In genomic region chr3:107624424-107624823, GRCm38 (mm10) we compare ENCODE assay signal across 27 mouse cellular contexts. TPM values are rescaled to one million over a fixed set of nuclear protein-coding genes. Genes with fewer than 3 reads are reported as not detected.
DNase-seq lines count a peak whose midpoint lies in the region; TF ChIP-seq lines count a peak whose summit lies in the region.
"Had no signal": no experiment of that assay in that cellular context is flagged by ENCODE, and none has a peak within 500 bp of the region (broad histone marks: within the 10 kb centered on the region; RNA-seq: fewer than 3 reads in every experiment).

No protein-coding gene starts in this region.

- intact Hi-C loops in heart, adult 2 months (cut with DNase I): no loop called here

- TF ChIP-seq EP300 in heart, adult 2 months (IDR thresholded peaks at IDR 0.05; ENCODE audit: insufficient read depth, low read depth, low read length): no peak

- WGBS in heart, adult 2 months: 93% methylated on average over 8 of the region's 8 CpGs

- TF ChIP-seq POLR2A in heart, adult 2 months (IDR thresholded peaks at IDR 0.05; ENCODE audit: insufficient read depth, low read depth, low read length): no peak

- H3K36me3 ChIP-seq in heart, adult 2 months (ENCODE audit: control insufficient read depth, insufficient read depth, low read length): 0 out of 2 replicates have a peak, but pooled peaks cover 2% of the 10 kb centered on the region

- no peaks in the 10 kb centered on the region for H3K27me3 ChIP-seq in heart, adult 2 months (ENCODE audit: control insufficient read depth, insufficient read depth, low read length)
- H3K27me3 ChIP-seq: embryonic facial prominence, embryonic 15.5 days; heart, embryonic 12.5 days; hindbrain, embryonic 12.5 days had no signal

- no peaks in the 10 kb centered on the region for H3K79me2 ChIP-seq in heart, adult 2 months (replicated peaks; ENCODE audit: control insufficient read depth, insufficient read depth, low read length)

- H3K27ac ChIP-seq in heart, adult 2 months: no peak overlapping the region
- H3K27ac ChIP-seq: embryonic facial prominence, embryonic 15.5 days; forebrain, embryonic 10.5 days; gastrocnemius, adult 2 months; hindbrain, embryonic 12.5 days had no signal

- no peaks in the 10 kb centered on the region for H3K4me1 ChIP-seq in heart, adult 2 months (ENCODE audit: control insufficient read depth, insufficient read depth, low read length)
- H3K4me1 ChIP-seq: embryonic facial prominence, embryonic 15.5 days; heart, embryonic 12.5 days had no signal

- no peak for TF ChIP-seq CTCF in heart, adult 2 months (IDR thresholded peaks at IDR 0.05)

- H3K4me3 ChIP-seq in heart, adult 2 months: no peak overlapping the region
- H3K4me3 ChIP-seq: embryonic facial prominence, embryonic 15.5 days; erythroblast, embryonic 14.5 days; forebrain, embryonic 10.5 days; gastrocnemius, adult 2 months; heart, embryonic 12.5 days; hindbrain, embryonic 12.5 days had no signal

- peak; percentile 80 for DNase-seq in heart, adult 11 months
- DNase-seq in heart, adult 2 months: no peak
- peak; percentile 1 for DNase-seq in kidney, adult 18-20 months
- DNase-seq in kidney, postnatal 25 days: no peak
- peak; percentile 13 for DNase-seq in urinary bladder, adult 2 months (ENCODE audit: low spot score)
- no peak for DNase-seq in urinary bladder, postnatal 36 days (ENCODE audit: low spot score in 2 of 2)
- DNase-seq: adrenal gland, adult 2 months; adrenal gland, postnatal 25 days; cerebellum, adult 18-20 months; cerebellum, postnatal 14 days; embryo, embryonic 11 days; gastrocnemius, adult 2 months; gastrocnemius, postnatal 25 days; heart, postnatal 36 days had no signal

- H3K9ac ChIP-seq in heart, adult 2 months (ENCODE audit: low read depth, low read length): no peak overlapping the region
- H3K9ac ChIP-seq: embryonic facial prominence, embryonic 15.5 days; heart, embryonic 12.5 days; hindbrain, embryonic 12.5 days had no signal

RNA-seq across cellular contexts. Expression of gene Gm10961, which starts 6.7 kb away (rescaled TPM):
- not detected for total RNA-seq in heart, adult 2 months (2021)
- not detected in 2 replicates for polyA plus RNA-seq in heart, adult 2 months (2012; rRNA removed)
- not detected in 2 replicates for polyA plus RNA-seq in urinary bladder, adult 2 months (2012; rRNA removed)
- total RNA-seq: adrenal gland, adult 2 months; adrenal gland, postnatal 25 days; common myeloid progenitor, adult 5-6 weeks; ES-E14; gastrocnemius, adult 2 months; gastrocnemius, postnatal 25 days; granulocyte monocyte progenitor cell, adult 5-6 weeks; heart, postnatal 36 days had no signal
- polyA plus RNA-seq: adrenal gland, adult 2 months; embryonic facial prominence, embryonic 11.5 days; embryonic facial prominence, embryonic 15.5 days; erythroblast, embryonic 14.5 days; forebrain, embryonic 10.5 days; forebrain, embryonic 16.5 days; heart, embryonic 12.5 days; heart, embryonic 16.5 days; hindbrain, embryonic 12.5 days; hindbrain, embryonic 16.5 days; inflammation-experienced regulatory T-cells, adult 6 months had no signal

RNA-seq across cellular contexts. Expression of gene Strip1, which starts 7.1 kb away (rescaled TPM):
- 10 to 100 TPM; 19.9 to 21.2 TPM for total RNA-seq in heart, adult 2 months (2021)
- 35.1 and 46.6 TPM in 2 replicates for polyA plus RNA-seq in heart, adult 2 months (2012; rRNA removed)
- 33.4 and 37.7 TPM in 2 replicates for polyA plus RNA-seq in urinary bladder, adult 2 months (2012; rRNA removed)

RNA-seq across cellular contexts. Expression of gene Alx3, which starts 29.6 kb away (rescaled TPM):
- not detected for total RNA-seq in heart, adult 2 months (2021)
- polyA plus RNA-seq in heart, adult 2 months (2012; rRNA removed): not detected in 2 replicates
- not detected in 2 replicates for polyA plus RNA-seq in urinary bladder, adult 2 months (2012; rRNA removed)
- total RNA-seq: adrenal gland, adult 2 months; adrenal gland, postnatal 25 days; common myeloid progenitor, adult 5-6 weeks; gastrocnemius, adult 2 months; gastrocnemius, postnatal 25 days; granulocyte monocyte progenitor cell, adult 5-6 weeks; heart, postnatal 36 days had no signal
- polyA plus RNA-seq: adrenal gland, adult 2 months; erythroblast, embryonic 14.5 days; inflammation-experienced regulatory T-cells, adult 6 months had no signal

Comparison
In these comparisons a context has a peak if more than half of its experiments do, and no peak if none do; other contexts are left out.
1. DNase-seq: peak in heart, adult 11 months (single experiment), kidney, adult 18-20 months (single experiment) and urinary bladder, adult 2 months (single experiment); none in heart, adult 2 months (0 of 2), kidney, postnatal 25 days (0 of 2) and urinary bladder, postnatal 36 days (0 of 2).